Mouse (Mus musculus) erythroblast, embryonic 14.5 days (primary cell): ENCODE results near the gene 3425401B19Rik.

Source experiments
- GATA1 ChIP-seq: IDR thresholded peaks from 2 replicates; pipeline ENCODE4 v1.6.1; 2012; ENCODE audit warnings: low read length, inconsistent platforms, mixed read lengths
- TAL1 ChIP-seq: IDR thresholded peaks from 3 replicates; pipeline ENCODE4 v1.6.1; 2012; ENCODE audit warnings: low read length, inconsistent platforms, mixed read lengths

GRCm38 (mm10) chr14:32634015-32634682 is 50.9 kb downstream of the 3425401B19Rik start:
- TF ChIP-seq TAL1 (no peak), GATA1 (no peak)
